Mouse (Mus musculus) gastrocnemius, postnatal 10 days (tissue): ENCODE results near the gene Hdhd5. TPM values are rescaled to one million over a fixed set of nuclear protein-coding genes. Genes with fewer than 3 reads are reported as not detected.
A peak's percentile ranks its signal among the peaks of the same experiment; 100 is the strongest.

Source experiments
- DNase-seq: peaks from one replicate; pipeline ENCODE4 v3.0.0; 2021; ENCODE audit warnings: mixed read lengths
- total RNA-seq, 2 experiments: library from RNA; stranded (reverse); gene quantifications; 2 replicates each; pipeline ENCODE4 v1.2.3; 2021

The Hdhd5 gene
- total RNA-seq, 2 experiments from 2014 or later: 16.8 to 18.4 TPM

DNA sequence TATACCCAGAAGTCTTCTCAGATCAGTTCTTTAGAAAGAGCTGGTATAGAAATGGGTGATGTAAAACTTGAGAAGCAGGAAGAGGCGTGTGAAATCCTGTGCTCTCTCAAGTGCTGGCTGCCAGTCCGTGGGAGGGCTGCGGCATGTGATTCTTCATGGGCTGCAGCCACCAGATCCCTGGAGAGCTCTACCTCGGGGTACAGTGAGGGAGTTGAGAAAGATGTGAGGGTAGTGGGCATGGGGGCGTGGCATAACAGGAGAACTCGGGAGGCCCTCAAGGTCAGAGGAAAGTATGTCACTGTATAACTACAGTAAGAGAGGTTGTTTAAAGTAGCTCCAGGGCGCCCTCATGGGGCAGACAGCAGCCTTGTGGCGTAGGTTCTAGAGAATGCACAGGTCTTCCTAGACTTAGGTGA lies 47.9 kb downstream of the Hdhd5 start:
- DNase-seq: peak; percentile 44

GRCm38 (mm10) chr6:120482756-120483155 lies 48.4 kb downstream of the Hdhd5 start:
- no peak for DNase-seq

DNA sequence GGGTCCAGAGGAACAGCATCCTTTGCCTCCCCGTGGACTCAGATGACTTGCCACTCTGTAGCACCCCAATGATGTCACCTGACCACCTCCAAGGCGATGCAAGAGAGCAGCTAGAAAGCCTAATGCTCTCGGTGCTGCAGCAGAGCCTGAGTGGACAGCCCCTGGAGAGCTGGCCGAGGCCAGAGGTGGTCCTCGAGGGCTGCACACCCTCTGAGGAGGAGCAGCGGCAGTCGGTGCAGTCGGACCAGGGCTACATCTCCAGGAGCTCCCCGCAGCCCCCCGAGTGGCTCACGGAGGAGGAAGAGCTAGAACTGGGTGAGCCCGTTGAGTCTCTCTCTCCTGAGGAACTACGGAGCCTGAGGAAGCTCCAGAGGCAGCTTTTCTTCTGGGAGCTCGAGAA lies 49.1 kb downstream of the Hdhd5 start:
- no peak for DNase-seq

GRCm38 (mm10) chr6:120481538-120481937 lies 49.6 kb downstream of the Hdhd5 start:
- no peak for DNase-seq

DNA sequence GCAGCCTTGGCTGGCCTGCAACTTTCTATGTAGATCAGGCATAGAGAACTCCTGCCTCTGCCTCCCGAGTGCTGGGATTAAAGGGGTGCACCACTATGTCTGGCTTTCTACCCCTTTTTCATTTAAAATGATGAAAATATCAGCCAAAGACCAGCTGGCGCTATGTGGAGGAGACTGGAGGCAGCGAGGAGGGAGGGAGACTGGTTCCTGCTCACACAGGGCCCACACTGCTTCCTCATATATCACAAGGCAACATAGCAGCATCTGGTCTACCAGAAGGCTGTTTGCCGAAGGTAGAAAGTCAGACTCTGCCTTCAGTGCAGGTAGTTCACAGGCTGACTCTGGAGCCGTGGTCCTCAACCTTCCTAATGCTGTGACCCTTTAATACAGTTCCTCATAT lies 50.8 kb downstream of the Hdhd5 start:
- no peak for DNase-seq

- no peak for DNase-seq
Observed at GRCm38 (mm10) chr6:120479302-120479701, 51.8 kb downstream of the Hdhd5 start.

- no peak for DNase-seq
Observed at GRCm38 (mm10) chr6:120475288-120475687, 55.8 kb downstream of the Hdhd5 start.

DNA sequence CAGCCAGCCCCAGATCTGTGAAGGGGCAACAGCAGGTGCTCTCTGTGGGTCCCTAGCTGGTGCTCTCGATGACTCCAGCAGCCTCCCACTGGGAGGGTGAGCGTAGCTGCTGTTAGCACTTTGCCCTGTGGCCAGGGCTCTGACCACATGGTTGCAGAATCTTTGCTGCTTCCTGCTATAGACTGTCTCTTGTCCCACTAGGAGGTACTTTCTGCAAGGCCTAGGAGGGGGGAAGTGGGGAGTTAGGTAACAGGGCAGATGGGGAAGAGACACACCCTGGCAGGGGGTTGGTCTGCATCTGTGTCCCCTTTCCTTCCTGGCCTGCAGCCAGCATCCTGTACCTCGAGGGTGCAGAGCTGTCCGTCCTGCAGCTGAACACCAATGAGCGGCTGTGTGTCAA lies 57.7 kb downstream of the Hdhd5 start:
- no peak for DNase-seq

GRCm38 (mm10) chr6:120472455-120473140 lies 58.5 kb downstream of the Hdhd5 start:
- DNase-seq: no peak

DNA sequence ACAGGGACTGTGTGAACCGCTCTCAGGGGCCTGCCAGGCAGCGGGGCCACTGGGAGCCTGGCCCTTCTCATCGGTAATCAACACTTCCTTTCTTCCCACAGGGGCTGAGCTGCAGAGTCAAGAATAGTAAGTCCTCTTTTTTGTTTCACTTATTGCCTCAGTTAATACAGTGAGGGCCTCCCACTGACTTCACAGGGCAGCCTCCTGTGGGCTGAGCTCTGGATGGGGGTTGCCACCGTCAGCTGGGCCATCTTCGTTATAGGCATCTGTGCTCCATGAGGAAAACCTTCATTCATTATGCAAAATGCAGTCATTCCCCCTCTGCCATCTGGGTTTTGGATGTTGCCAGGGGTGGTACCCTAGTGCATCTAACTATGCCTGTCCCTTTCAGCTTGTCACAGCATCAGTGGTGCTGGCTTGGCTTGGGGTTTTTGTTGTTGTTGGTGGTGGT lies 59.1 kb downstream of the Hdhd5 start:
- no peak for DNase-seq

GRCm38 (mm10) chr6:120470666-120471065 lies 60.5 kb downstream of the Hdhd5 start:
- no peak for DNase-seq

DNA sequence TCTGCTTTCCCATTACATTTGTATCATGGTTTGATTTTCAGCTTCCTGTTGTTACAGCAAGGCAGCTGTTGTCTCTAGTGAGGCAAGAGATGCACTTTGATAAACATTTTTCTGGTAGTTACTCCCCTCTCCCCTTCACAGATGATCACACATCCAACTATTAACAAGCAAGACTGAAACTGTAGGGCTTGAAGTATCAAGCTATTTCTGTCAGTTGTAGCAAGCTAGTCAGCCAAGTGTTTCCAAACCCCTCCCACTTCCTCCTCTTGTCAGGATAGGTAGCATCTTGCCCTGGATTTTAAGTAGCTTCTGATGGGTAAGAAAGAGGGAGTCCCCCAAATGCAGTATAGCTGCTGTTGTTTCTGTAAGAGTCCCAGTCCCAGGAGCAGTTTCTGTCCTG lies 61.3 kb downstream of the Hdhd5 start:
- no peak for DNase-seq

DNA sequence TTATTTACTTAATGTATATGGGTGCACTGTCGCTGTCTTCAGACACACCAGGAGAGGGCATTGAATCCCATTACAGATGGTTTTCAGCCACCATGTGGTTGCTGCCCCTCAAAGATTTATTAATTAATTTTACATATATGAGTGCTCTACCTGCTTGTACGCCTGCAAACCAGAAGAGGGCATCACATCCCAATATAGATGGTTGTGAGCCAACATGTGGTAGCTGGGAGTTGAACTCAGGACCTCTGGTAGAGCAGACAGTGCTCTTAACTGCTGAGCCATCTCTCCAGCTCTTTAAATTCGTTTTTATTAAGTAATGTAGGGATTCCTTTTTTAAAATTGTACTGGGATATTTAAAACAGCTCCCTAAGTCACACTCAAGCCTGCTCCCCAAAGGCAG lies 61.9 kb downstream of the Hdhd5 start:
- DNase-seq: no peak

DNA sequence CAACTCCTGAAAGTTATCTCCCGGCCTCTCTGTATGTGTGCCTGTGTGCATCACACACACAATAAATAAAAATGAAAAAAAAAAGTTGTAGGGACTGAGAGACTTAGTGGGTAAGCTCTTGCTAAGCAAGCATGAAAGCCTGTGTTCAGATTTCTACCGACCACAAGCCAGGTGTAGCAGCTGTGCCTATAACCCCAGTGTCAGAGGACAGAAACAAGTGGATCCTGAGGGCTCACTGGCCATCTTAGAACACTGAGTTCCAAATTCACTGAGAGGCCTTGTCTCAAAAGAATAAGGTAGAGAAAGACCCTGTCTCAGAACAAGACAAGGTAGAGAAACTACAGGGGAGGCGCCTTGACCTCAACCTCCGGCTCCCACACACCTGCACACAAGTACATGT lies 62.9 kb downstream of the Hdhd5 start:
- DNase-seq: no peak

- no peak for DNase-seq
Observed at GRCm38 (mm10) chr6:120466609-120467329, 64.3 kb downstream of the Hdhd5 start.

- DNase-seq: no peak
Observed at GRCm38 (mm10) chr6:120465393-120465792, 65.7 kb downstream of the Hdhd5 start.

DNA sequence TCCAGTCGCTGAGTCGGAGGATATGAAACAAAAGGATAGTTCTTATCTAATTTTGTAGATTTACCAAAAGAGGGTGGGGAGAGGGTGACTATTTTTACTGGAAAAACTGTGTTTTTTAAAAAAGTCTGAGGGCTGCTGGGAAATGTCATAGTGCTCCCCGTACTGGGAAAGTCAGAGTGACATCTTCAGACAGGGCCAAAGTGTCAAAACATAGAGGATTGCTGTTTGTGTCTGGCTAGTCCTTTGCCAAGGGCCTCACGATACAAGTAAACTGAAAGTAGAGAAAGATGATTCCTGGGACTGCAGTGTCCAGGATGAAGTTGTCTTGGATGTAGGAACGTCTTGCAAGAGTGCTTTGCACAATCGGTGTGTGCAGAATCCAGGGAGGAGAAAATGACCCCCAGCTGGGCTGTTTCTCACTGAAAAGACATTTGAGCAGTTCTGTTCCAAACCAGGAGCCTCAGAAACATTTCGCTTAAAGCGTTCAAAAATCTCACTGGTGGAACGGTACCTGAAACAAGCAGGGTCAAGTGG lies 66.6 kb downstream of the Hdhd5 start:
- DNase-seq: no peak

DNA sequence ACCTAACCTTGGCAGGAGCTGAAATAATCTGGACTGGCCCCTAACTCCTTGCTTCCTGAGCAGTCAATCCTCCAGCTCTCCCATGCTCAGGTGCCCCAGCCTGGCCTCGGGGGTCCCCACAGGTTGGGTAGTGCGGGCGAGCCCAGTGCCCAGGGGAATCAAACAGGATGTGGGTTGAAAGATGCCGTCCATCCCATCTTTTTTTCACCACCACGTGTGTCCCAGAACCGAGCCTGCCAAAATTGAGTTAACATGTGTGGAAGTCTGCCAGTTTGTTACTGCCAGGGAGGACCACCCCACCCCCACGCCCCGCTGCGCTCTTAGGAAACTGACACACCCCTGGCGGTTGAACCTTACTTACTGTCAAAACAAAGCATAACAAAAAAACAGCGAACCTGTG lies 67.2 kb downstream of the Hdhd5 start:
- no peak for DNase-seq

- DNase-seq: peak; percentile 70
Observed at GRCm38 (mm10) chr6:120463086-120463871, 67.8 kb downstream of the Hdhd5 start, which contains the start of gene Il17ra. Gene Il17ra (plus strand): TSS chr6:120463247.

GRCm38 (mm10) chr6:120462251-120462650 lies 68.9 kb downstream of the Hdhd5 start:
- DNase-seq: no peak

GRCm38 (mm10) chr6:120461217-120461616 lies 69.9 kb downstream of the Hdhd5 start:
- no peak for DNase-seq
